Mouse (Mus musculus) midbrain, embryonic 16.5 days (tissue): Measurements from ENCODE around the gene Sema6b. TPM values are rescaled to one million over a fixed set of nuclear protein-coding genes. Genes with fewer than 3 reads are reported as not detected.
"Not testable (repeated sequence)": the region's sequence is repeated elsewhere in the genome, so short reads cannot be mapped to it uniquely, and the experiment has no call there.

Experiments used
- ATAC-seq: fragments of 200-750 bp; cut with Nextera tagmentation; 2 replicates; pipeline ENCODE4 v1.8.0; 2017; ENCODE audit warnings: moderate TSS enrichment
- H3K27ac ChIP-seq: fragments of 300-500 bp; sonication (generic); 2 replicates; pipeline ENCODE4 v1.5.1; 2014; ENCODE audit warnings: mild to moderate bottlenecking, low read length, mixed read lengths
- H3K27me3 ChIP-seq: fragments of 300-500 bp; sonication (generic); 2 replicates; pipeline ENCODE4 v1.6.1; 2014; ENCODE audit warnings: low read depth, low read length, mixed read lengths; ENCODE audit not compliant: control insufficient read depth, insufficient read depth
- H3K36me3 ChIP-seq: fragments of 300-500 bp; sonication (generic); 2 replicates; pipeline ENCODE4 v1.6.1; 2014; ENCODE audit warnings: mild to moderate bottlenecking, low read length, moderate library complexity, mixed read lengths; ENCODE audit not compliant: control insufficient read depth, insufficient read depth
- H3K4me1 ChIP-seq: fragments of 300-500 bp; sonication (generic); 2 replicates; pipeline ENCODE4 v1.6.1; 2014; ENCODE audit warnings: mild to moderate bottlenecking, low read length, mixed read lengths; ENCODE audit not compliant: control insufficient read depth, insufficient read depth
- H3K4me2 ChIP-seq: fragments of 300-500 bp; sonication (generic); 2 replicates; pipeline ENCODE4 v1.6.1; 2014; ENCODE audit warnings: mild to moderate bottlenecking, low read length, mixed read lengths
- H3K4me3 ChIP-seq: fragments of 300-500 bp; sonication (generic); 2 replicates; pipeline ENCODE4 v1.5.1; 2014; ENCODE audit warnings: low read depth, mild to moderate bottlenecking, low read length, moderate library complexity, mixed read lengths
- H3K9ac ChIP-seq: fragments of 300-500 bp; sonication (generic); 2 replicates; pipeline ENCODE4 v1.6.1; 2014; ENCODE audit warnings: low read depth, low read length, mixed read lengths
- H3K9me3 ChIP-seq: fragments of 300-500 bp; sonication (generic); replicated peaks from 2 replicates; pipeline ENCODE4 v1.6.1; 2014; ENCODE audit warnings: mild to moderate bottlenecking, low read length, mixed read lengths; ENCODE audit not compliant: control insufficient read depth, poor library complexity, severe bottlenecking
- WGBS: fragments of 180-500 bp; shearing (Covaris S2); extraction: QIAGEN DNeasy Blood & Tissue Kit; methylation state at CpG from one replicate; pipeline ENCODE4 v1.1.7; 2014; 5-methylcytosine and 5-hydroxymethylcytosine counted together
- polyA plus RNA-seq: library from polyadenylated mRNA; unstranded; fragments of >200 nt; fragmentation: Nextera tagmentation; extraction: Ambion mirVana; gene quantifications from 2 replicates; pipeline ENCODE4 v1.2.1, GENCODE M21; 2015

Gene Sema6b
- polyA plus RNA-seq, 1 experiment from 2014 or later = 13.2 TPM

GRCm38 (mm10) chr17:56104821-56105220 lies 35.3 kb downstream of the Sema6b start:
- H3K36me3 ChIP-seq = peaks cover 21% of the 10 kb centered on the region
- not testable (repeated sequence) for ATAC-seq
- 94% methylated on average over 2 of the region's 5 CpGs for WGBS

GRCm38 (mm10) chr17:56103465-56104285 lies 36.5 kb downstream of the Sema6b start:
- H3K9me3 ChIP-seq = no peaks in the 10 kb centered on the region
- H3K4me2 ChIP-seq = no peak overlapping the region
- ATAC-seq = no peak
- no peaks in the 10 kb centered on the region for H3K27me3 ChIP-seq
- 97% methylated on average over 8 of the region's 8 CpGs for WGBS
- no peak overlapping the region for H3K27ac ChIP-seq
- no peak overlapping the region for H3K9ac ChIP-seq
- H3K4me3 ChIP-seq = no peak overlapping the region
- no peaks in the 10 kb centered on the region for H3K4me1 ChIP-seq
- H3K36me3 ChIP-seq = peaks cover 30% of the 10 kb centered on the region

More at GRCm38 (mm10) chr17:56104821-56105220, 35.3 kb downstream of the Sema6b start:
- H3K27me3 ChIP-seq, H3K4me2 ChIP-seq, H3K9ac ChIP-seq, H3K27ac ChIP-seq, H3K4me1 ChIP-seq, H3K9me3 ChIP-seq, H3K4me3 ChIP-seq: not testable (repeated sequence)

GRCm38 (mm10) chr17:56102927-56103326 lies 37.2 kb downstream of the Sema6b start:
- no peaks in the 10 kb centered on the region for H3K9me3 ChIP-seq
- 94% methylated on average over 9 of the region's 9 CpGs for WGBS
- H3K9ac ChIP-seq = no peak overlapping the region
- no peak for ATAC-seq
- H3K27ac ChIP-seq = no peak overlapping the region
- H3K4me3 ChIP-seq = no peak overlapping the region
- H3K27me3 ChIP-seq = no peaks in the 10 kb centered on the region
- no peaks in the 10 kb centered on the region for H3K4me1 ChIP-seq
- peaks cover 36% of the 10 kb centered on the region for H3K36me3 ChIP-seq
- H3K4me2 ChIP-seq = no peak overlapping the region

GRCm38 (mm10) chr17:56102158-56102557 lies 38.0 kb downstream of the Sema6b start:
- H3K4me2 ChIP-seq = no peak overlapping the region

GRCm38 (mm10) chr17:56100811-56101210 lies 39.3 kb downstream of the Sema6b start:
- H3K36me3 ChIP-seq = peaks cover 55% of the 10 kb centered on the region
- 94% methylated on average over 3 of the region's 3 CpGs for WGBS
- ATAC-seq = no peak
- no peaks in the 10 kb centered on the region for H3K27me3 ChIP-seq
- no peak overlapping the region for H3K4me3 ChIP-seq
- H3K4me1 ChIP-seq = no peaks in the 10 kb centered on the region
- H3K9ac ChIP-seq = no peak overlapping the region
- H3K9me3 ChIP-seq = no peaks in the 10 kb centered on the region
- no peak overlapping the region for H3K27ac ChIP-seq
- no peak overlapping the region for H3K4me2 ChIP-seq

More at GRCm38 (mm10) chr17:56102158-56102557, 38.0 kb downstream of the Sema6b start:
- no peak for ATAC-seq
- no peak overlapping the region for H3K9ac ChIP-seq
- no peaks in the 10 kb centered on the region for H3K27me3 ChIP-seq
- H3K36me3 ChIP-seq = peaks cover 43% of the 10 kb centered on the region
- no peaks in the 10 kb centered on the region for H3K4me1 ChIP-seq
- no peaks in the 10 kb centered on the region for H3K9me3 ChIP-seq
- WGBS = over 99% methylated on average over 5 of the region's 5 CpGs
- no peak overlapping the region for H3K27ac ChIP-seq
- H3K4me3 ChIP-seq = no peak overlapping the region

GRCm38 (mm10) chr17:56098711-56099572 lies 41.2 kb downstream of the Sema6b start:
- H3K27ac ChIP-seq = no peak overlapping the region
- H3K27me3 ChIP-seq = no peaks in the 10 kb centered on the region
- no peaks in the 10 kb centered on the region for H3K4me1 ChIP-seq
- ATAC-seq = no peak
- no peak overlapping the region for H3K9ac ChIP-seq
- peaks cover 55% of the 10 kb centered on the region for H3K36me3 ChIP-seq
- H3K4me2 ChIP-seq = no peak overlapping the region
- H3K4me3 ChIP-seq = no peak overlapping the region
- WGBS = 95% methylated on average over 15 of the region's 15 CpGs
- no peaks in the 10 kb centered on the region for H3K9me3 ChIP-seq

GRCm38 (mm10) chr17:56098180-56098579 lies 42.0 kb downstream of the Sema6b start:
- H3K4me1 ChIP-seq = no peaks in the 10 kb centered on the region
- no peak overlapping the region for H3K4me2 ChIP-seq
- no peak overlapping the region for H3K9ac ChIP-seq
- H3K36me3 ChIP-seq = peaks cover 55% of the 10 kb centered on the region
- H3K27ac ChIP-seq = no peak overlapping the region
- H3K4me3 ChIP-seq = no peak overlapping the region
- 95% methylated on average over 8 of the region's 8 CpGs for WGBS
- no peaks in the 10 kb centered on the region for H3K9me3 ChIP-seq
- no peaks in the 10 kb centered on the region for H3K27me3 ChIP-seq
- no peak for ATAC-seq

- H3K27me3 ChIP-seq = no peaks in the 10 kb centered on the region
- H3K36me3 ChIP-seq = peaks cover 47% of the 10 kb centered on the region
- H3K27ac ChIP-seq = no peak overlapping the region
- H3K4me3 ChIP-seq = no peak overlapping the region
- no peak overlapping the region for H3K9ac ChIP-seq
- no peaks in the 10 kb centered on the region for H3K4me1 ChIP-seq
- no peaks in the 10 kb centered on the region for H3K9me3 ChIP-seq
- H3K4me2 ChIP-seq = no peak overlapping the region
- 93% methylated on average over 12 of the region's 12 CpGs for WGBS
- ATAC-seq = no peak
Observed at GRCm38 (mm10) chr17:56096883-56097282, 43.3 kb downstream of the Sema6b start.

- H3K36me3 ChIP-seq = peaks cover 19% of the 10 kb centered on the region
- H3K4me1 ChIP-seq = no peaks in the 10 kb centered on the region
- no peaks in the 10 kb centered on the region for H3K9me3 ChIP-seq
- H3K4me2 ChIP-seq = no peak overlapping the region
- H3K9ac ChIP-seq = no peak overlapping the region
- ATAC-seq = no peak
- H3K27me3 ChIP-seq = no peaks in the 10 kb centered on the region
- 92% methylated on average over 1 of the region's 1 CpGs for WGBS
- H3K4me3 ChIP-seq = no peak overlapping the region
- H3K27ac ChIP-seq = no peak overlapping the region
Observed at GRCm38 (mm10) chr17:56092794-56093193, 47.3 kb downstream of the Sema6b start.
